Mouse (Mus musculus) E14TG2a.4 (cell line): ENCODE results near the gene 2810408A11Rik.

ENCODE experiments used
- CTCF ChIP-seq: conservative IDR thresholded peaks from 2 replicates; pipeline ENCODE4 v1.5.1; 2014; ENCODE audit warnings: low read length
- POU5F1 ChIP-seq: IDR thresholded peaks from 2 replicates; pipeline ENCODE4 v1.6.1; 2014; ENCODE audit warnings: low read length, borderline replicate concordance

- TF ChIP-seq CTCF (no peak), POU5F1 (no peak)
Measured at GRCm38 (mm10) chr11:69849884-69850283, 50.9 kb downstream of the 2810408A11Rik start.
